Mouse (Mus musculus) neutrophil, adult 5-6 weeks (primary cell): ENCODE results near the gene Ift43. TPM values are rescaled to one million over a fixed set of nuclear protein-coding genes. Genes with fewer than 3 reads are reported as not detected.

ENCODE experiments used
- ATAC-seq: fragments of 151-379, 151-347 bp; 2 replicates; pipeline ENCODE4 v1.8.0; 2017; ENCODE audit warnings: mild to moderate bottlenecking, moderate TSS enrichment; ENCODE audit not compliant: insufficient number of reproducible peaks, poor library complexity, low FRiP score, severe bottlenecking; ENCODE audit errors: extremely low read depth
- total RNA-seq: library from RNA; stranded (forward); fragments of 200-1000 nt; gene quantifications from 2 replicates; pipeline ENCODE4 v1.2.3, GENCODE M21; 2017

The Ift43 gene
- total RNA-seq, 1 experiment from 2014 or later = not detected

DNA sequence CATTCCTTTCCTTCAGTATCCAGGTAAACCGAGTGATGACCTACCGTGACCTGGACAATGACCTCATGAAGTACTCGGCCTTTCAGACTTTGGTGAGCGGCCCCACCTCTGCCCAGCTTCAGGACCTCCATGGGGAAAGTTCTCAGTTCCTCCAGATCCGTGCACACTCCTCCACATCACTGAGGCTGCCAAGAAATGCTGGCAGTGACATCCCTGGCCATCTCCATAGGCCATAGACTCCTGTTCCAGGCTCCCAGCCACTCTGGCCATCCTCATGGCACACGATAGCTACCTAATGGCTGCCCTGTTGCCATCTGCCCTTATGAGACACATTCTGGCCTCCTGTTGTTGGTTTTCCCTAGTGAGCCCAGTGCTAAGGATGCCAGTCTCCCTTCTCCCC lies 79.1 kb downstream of the Ift43 start:
- no peak; the same call in 1 of the 2 replicates for ATAC-seq

DNA sequence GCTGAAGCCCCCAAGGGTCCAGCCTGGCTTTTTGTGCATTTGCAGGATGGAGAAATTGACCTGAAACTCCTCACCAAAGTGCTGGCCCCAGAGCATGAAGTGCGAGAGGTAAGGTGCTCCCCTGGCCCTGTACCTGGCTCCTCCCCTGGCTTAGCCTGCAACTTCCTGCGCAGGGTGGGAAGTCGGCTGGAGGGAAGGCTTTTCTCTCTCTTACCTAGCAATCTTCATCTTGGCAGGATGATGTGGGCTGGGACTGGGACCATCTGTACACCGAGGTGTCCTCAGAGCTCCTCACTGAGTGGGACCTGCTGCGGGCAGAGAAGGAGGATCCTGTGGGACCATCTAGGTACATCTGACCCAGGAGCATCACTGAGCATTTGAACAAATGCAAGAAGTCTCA lies 79.6 kb downstream of the Ift43 start:
- no peak for ATAC-seq

DNA sequence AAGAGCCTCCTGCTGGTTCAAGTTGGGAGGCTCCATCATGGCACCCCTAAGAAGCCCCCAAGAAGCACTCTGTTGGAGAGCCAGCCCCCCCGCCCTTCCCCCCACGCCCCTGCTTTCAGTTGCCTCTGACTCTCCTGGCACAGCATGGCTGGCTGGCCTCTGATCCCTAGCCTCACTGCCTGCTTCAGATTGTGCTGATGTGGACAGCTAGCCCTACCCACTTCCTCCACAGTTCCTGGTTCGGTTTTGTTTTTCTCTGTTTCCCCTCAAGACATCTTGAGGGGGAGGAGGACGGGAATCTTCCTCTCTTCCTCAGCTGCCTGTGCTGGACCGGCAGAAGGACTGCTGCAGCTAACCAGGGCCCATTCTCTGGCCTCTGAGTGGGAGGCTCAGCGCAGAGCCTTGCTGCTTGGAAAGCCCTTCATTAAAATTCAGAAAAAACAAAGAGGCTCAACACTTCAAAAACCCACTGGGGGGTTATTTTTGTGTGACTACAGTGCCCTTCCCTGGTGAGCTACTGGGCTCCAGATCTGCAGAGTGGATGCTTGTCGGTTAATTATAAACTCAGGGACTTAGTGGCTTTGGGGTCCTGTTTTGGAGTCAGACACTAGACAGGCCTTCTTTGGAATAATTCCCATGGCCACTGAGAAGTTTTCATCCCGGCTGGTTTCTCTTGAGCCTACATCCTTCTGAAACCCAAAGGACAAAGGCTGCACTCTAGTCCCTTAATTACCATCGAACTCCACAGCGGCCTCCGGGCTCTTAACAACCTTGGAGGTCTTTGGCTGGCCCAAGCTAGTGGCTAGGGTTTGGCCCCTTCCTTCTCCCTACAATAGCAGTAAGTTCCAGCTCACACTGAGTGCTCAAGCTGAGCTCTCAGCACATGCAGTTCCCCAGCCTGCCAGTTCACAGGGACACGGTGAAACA lies 80.8 kb downstream of the Ift43 start:
- no peak for ATAC-seq

DNA sequence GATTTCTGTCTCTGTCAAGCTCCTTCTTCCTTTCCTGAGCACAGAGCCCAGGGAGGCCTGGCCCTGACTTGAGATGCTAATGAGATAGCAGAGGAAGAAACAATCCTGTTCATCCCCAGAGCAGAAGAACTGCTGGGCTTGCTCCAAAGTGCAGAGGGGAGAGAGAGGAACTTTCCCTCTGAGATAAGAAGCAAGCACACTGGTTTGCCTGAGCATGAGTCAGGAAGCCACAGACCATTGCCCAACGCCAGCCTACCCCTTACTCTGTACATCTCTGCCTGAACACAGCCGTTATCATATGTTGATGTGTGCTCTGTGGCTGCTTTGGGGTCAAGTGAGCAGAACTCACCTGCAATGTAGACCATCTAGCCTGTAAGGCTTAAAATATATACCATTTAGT lies 83.9 kb downstream of the Ift43 start:
- ATAC-seq = no peak

DNA sequence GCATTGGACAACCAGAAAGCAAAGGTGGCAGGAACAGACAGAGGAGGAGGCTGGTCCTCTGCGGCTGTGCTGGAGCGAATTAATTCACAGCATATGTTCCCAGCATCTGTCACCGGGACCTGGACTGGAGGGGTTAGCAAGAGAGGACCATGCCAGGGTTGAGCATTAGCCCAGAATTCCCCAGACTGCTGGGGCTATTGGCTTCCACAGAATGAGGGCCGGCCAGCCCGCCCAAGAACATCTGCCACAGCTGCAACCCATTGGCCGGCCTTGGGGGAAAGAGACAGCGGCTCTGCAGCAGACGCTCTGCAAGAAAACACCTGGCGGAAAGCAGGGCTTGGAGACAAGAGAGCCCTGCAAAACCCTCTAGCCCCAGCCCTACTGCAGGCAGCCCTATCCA lies 84.7 kb downstream of the Ift43 start:
- ATAC-seq = no peak

DNA sequence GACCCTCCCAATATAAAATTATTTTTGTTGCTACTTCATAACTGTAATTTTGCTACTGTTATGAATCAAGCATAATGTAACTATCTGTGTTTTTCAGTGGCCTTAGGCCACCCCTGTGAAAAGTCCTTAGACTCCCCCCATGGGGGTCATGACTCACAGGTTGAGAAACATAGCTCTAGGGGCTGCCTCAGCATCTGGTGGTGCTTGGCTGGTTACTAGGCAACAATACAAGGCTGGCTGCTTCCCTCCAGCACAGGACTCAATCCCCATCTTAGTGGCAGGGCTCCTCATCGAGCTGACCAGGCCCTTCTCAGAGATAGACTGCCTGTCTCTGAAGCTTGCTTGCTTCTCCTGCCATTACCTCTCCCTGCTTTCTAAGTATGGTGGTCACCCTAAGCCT lies 86.4 kb downstream of the Ift43 start:
- ATAC-seq = no peak

DNA sequence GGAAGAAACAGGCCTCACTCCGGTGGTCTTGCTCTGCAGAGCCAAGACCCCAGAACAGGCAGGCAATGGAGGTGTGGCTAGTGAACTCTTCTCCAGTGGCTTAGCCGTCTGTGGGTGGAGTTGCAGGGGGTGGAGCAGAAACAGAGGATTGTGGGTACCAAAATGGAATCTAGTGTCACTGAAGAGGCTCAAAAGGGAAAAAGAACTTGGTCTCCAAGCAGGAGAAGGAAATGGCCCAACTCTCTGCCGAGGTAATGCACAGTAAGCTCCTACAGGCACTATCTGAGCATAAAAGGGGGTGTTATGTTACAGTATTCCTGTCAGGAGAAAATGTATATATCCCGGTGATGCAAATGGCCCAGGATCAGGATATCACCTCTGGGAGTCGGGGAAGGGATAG lies 86.9 kb downstream of the Ift43 start:
- ATAC-seq = no peak

DNA sequence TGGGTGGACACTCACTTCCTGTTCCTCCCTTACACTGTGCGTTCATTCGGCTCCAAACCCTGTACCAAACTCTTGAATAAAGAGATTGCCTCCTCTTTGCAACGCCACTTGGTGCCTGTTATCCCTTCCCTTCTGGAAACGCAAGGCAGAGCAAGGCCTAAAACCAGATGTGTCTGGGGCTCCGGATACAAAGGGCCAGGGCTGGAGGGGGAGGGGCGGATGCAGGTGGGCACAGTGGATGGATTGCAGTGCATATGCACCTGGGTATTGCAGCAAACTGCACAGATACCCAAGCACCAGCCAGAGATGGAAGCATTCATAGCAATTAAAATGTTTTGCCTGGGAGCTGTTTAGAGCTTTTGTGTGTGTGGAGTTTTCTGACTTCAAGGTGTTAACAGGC lies 91.0 kb downstream of the Ift43 start:
- ATAC-seq = no peak

DNA sequence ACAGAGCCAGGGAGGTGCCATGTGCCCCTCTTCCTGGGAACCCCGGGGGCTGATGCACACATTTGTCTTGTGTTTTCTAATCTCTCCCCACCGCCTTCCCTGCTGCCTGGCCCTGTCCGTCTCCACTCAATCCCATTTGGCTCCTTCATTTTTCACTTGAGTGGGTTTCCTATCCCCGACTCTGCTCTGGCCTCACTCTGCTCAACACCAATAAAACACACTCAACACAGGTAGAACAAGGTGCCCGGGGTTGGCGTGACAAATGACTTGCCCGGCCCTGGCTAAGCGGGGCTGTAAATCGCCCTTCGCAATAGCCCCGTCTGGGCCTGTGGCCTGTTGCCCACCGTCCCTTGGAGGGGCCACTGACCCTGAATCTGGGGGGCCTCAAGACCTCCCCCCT lies 92.0 kb downstream of the Ift43 start:
- no peak for ATAC-seq

DNA sequence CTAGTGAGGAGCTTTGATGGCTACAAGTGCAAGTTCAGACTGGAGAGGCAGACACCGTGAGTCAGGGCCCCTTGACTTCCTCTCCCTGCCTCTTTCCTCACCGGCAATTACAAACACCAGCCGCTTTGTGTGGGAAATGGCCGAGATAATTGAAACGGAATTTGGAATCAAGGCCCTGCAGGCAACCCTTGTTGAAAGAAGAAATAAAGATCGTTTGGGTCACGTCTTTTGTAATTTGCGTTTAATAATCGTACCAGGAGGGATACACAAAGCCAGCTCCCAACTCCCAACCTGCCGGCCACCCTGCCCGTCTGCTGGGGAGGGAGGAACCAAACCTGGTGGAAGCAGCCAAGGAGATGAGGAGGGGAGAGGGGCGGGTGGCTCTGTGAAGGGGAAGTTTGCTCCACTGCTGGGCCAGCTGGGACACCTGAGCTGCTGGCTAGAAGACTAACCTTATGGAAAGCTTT lies 93.2 kb downstream of the Ift43 start:
- ATAC-seq = no peak; the same call in 1 of the 2 replicates

DNA sequence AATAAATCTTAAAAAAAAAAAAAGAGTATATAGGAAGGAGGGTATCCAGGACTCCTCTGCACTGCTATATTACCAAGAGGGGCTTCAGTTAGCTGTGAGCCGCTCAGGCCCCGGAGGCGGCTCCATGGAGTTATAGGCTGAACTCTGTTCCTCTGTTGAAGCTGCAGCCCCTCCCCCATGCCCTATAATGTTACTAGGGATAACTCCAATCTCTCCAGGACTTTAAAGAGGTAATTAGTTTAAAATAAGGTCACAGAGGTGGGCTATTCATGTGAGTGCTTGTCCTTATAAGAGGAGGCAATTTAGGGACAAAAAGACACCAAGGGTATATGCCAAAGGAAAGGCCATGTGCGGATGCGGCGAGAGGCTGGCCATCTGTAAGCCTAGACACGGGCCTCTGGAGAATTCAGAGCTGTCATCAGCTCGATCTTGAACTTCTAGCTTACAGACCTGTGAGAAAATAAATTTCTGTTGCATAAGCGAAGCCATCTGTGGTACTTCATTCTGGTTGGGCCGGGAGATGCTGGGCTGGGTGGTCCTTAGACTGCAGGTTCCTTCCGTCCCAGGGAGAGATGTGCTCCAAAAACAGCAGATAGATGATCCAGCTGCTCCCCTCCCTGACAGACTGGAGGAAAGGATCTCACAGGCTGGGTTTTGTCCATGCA lies 94.5 kb downstream of the Ift43 start:
- ATAC-seq = no peak

DNA sequence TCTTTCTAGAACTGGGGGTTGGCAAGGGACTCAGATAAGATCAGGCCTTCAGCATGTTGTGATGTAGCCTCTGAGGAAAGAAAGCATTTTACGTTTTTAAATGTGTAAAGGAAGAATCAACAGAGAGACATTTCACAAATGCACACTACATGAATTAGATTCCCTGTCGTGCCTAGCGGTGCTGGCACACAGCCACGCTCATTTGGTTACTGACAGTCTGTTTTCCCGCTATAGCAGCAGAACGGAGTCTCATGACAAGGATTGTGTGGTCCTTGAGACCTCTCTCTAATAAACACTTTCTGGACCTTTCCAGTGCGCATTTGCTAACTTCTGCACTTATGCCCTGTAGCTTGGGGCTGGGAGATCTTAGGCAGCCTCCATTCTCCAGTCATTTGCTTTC lies 96.9 kb downstream of the Ift43 start:
- ATAC-seq = no peak

DNA sequence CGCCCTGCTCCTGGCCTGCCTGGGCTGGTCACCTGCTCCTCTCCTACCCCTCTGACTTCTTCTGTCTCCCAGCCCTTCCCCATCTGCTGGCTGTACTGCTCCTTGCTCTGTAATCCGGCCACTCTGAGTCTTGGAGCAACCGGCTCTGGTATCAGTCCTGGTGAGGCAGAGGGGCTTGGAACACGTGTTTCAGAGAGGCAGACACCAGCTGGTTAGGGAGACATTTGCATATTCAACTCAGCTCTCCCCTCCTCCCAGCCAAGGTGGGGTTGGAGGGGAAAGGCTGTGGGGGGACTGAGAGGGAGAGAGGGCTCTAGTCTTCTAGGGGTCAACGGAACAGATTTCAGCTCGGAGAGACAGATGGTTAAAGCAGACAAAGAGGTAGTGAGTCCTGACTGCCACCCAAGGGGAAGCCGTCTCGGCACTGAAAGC lies 99.0 kb downstream of the Ift43 start:
- ATAC-seq = no peak

DNA sequence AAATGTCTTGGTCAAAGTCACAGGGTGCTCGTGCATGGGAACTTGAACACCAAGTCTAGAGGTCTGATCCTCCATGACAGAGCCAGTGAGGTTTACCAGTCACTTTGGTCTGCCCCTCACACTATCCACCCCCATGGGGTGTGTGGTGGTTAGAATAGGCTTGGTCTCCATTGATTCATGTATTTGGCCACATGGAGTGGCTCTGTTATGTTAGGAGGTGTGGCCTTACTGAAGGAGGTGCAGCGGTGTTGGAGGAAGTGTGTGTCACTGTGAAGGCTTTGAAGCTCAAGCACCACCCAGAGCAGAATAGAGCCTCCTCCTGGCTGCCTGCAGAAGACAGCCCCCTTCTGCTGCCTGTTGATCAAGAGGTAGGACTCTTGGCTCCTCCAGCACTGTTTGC lies 99.5 kb downstream of the Ift43 start:
- no peak for ATAC-seq

DNA sequence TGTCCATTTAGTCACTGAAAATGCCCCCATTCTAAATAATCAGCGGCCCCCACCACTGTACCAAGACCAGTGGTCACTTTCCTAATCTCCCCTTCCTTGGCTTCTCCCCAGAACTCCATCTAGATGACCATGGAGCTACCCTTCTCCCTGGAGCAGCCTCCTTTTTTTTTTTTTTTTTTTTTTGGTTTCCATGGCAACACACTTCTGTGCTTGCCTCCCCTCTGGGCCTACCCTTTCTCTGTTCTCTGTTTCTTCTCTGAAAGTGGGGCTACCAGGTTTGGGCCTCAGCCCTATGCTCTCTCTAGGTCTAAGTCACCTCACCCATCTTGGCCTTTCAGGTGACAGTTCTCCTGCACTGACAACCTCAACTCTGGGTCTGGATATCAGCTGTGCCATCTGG lies 100.1 kb downstream of the Ift43 start:
- ATAC-seq = no peak

DNA sequence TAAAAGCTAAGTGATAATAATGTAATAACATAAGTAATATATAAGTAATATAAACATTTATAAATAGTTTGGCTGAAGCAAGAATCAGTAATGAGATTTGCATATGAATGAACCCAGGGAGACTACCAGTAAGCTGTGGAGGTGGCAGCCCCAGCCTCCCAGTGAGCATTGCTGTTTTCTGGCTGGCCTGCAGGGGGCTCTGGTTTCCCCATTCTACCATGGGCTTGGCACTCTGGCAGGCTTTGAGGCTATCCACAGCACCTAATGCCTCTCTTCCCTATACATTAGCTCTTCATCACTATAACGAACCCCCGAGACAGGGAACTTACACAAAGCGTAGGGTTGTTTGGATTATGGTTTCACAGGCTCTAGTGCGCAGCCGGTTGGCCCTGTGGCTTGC lies 105.8 kb downstream of the Ift43 start:
- ATAC-seq = no peak

DNA sequence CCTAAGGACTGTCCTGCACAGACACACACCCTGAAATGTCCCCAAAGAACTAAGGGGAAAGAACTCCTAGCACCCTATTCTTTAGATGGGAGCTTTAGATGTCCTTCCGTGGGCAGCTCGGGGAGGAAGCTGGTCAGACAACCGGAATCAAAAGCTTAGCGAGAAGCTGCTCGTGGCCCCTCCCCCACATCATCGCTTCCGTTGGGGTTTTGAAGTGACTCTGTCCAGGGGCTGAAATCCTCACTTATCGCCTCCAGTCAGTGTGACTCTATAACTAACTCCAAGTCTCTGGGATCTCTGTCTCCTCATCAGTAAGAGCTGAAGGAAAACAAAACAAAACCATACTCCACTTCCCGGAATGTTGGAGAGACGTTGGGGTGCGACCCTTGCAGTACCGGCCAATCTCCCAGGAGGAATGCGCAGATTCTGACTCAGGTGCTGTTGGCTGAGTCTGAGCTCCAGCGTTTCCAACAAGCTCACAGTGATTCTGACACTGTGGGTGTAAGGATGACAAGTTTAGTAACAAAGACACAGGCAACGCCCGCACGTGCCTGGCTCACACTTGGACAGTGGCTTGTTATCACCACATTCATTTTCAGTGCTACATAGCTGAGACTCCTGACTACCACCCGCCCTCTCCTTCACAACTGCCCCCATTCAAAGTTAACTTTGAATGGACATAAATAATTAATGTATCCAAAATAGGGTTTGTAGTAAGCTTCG lies 107.4 kb downstream of the Ift43 start:
- no peak for ATAC-seq

DNA sequence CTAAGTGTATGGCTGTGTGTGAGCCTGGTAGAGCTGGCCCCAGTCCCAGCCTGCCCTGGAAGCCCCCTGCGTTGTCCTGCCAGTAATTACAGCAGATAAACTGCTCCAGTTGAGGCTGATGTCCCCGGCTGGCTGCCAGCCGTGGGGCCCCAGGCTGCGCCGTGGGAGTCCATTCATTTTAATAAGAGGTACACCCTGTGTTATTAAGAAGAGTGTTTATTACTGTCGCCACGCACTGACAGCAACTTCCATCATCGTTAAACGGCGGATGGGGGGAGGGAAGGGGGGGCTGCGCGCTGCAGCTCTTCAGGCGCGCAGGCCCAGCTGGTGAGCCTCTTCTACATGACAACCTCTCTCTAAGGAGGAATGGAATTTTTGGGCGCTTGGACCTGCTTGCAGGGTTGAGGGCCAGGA lies 109.7 kb downstream of the Ift43 start:
- ATAC-seq = no peak

DNA sequence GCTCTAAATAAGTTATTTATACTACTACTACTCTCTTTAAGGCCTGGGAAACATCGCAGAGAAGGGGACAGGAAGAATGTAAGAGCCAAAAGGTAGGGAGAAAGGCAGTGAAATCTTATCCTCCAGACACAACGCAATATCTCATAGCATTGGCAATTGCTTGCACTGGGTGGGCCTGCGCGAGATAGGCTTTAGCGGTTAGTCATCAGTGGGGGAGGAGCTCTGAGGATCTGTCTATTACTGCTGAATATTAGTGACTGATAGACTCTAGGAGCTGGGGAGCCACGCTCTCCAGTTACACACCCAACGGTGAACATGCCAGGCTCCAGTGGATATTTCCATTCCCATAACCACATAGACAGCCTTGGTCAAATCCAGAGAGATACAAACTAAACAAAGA lies 114.6 kb downstream of the Ift43 start:
- no peak for ATAC-seq
